Mouse (Mus musculus) spleen, adult 2 months (tissue): ENCODE data around the gene Tom1l1. TPM values are rescaled to one million over a fixed set of nuclear protein-coding genes. Genes with fewer than 3 reads are reported as not detected.
A peak's percentile ranks its signal among the peaks of the same experiment; 100 is the strongest.

Source experiments
- DNase-seq, 2 experiments: peaks; one replicate each; pipeline versions ENCODE4 v3.0.0 to v3.0.0-alpha.2; 2012 to 2021; ENCODE audit warnings: low spot score in 2 of 2, low read depth in 1 of 2
- H3K27ac ChIP-seq: fragments of 200-500 bp; 2 replicates; pipeline ENCODE4 v1.5.1; 2012; ENCODE audit warnings: low read length, inconsistent platforms; ENCODE audit not compliant: insufficient read depth
- H3K27me3 ChIP-seq: fragments of 200-500 bp; 2 replicates; pipeline ENCODE4 v1.6.1; 2012; ENCODE audit warnings: mild to moderate bottlenecking, moderate library complexity, low read length, inconsistent platforms; ENCODE audit not compliant: control insufficient read depth, insufficient read depth
- H3K36me3 ChIP-seq: fragments of 200-500 bp; 2 replicates; pipeline ENCODE4 v1.6.1; 2012; ENCODE audit warnings: mild to moderate bottlenecking, low read length, inconsistent platforms; ENCODE audit not compliant: control insufficient read depth, insufficient read depth
- H3K4me1 ChIP-seq: fragments of 200-500 bp; 2 replicates; pipeline ENCODE4 v1.6.1; 2011; ENCODE audit warnings: inconsistent platforms; ENCODE audit not compliant: control insufficient read depth, insufficient read depth, insufficient read length
- H3K4me3 ChIP-seq: fragments of 200-500 bp; 2 replicates; pipeline ENCODE4 v1.5.1; 2011; ENCODE audit warnings: mild to moderate bottlenecking, inconsistent platforms; ENCODE audit not compliant: insufficient read depth, insufficient read length; ENCODE audit errors: extremely low read depth
- CTCF ChIP-seq: fragments of 200-500 bp; IDR thresholded peaks from 2 replicates; pipeline ENCODE4 v1.5.1; 2011; ENCODE audit warnings: mild to moderate bottlenecking, inconsistent platforms; ENCODE audit not compliant: insufficient read depth, insufficient read length, insufficient replicate concordance; ENCODE audit errors: extremely low read depth
- POLR2A ChIP-seq: fragments of 200-500 bp; IDR thresholded peaks from 2 replicates; pipeline ENCODE4 v1.6.1; 2011; ENCODE audit warnings: low read depth, low read length, inconsistent platforms
- WGBS: fragments of 180-500 bp; shearing (Covaris S2); methylation state at CpG from one replicate; pipeline ENCODE4 v1.1.7; 2018; 5-methylcytosine and 5-hydroxymethylcytosine counted together
- polyA plus RNA-seq: library from polyadenylated mRNA; depleted of rRNA; stranded (reverse); fragments of >200 nt; gene quantifications from 2 replicates; pipeline ENCODE4 v1.2.3, GENCODE M21; 2012

Tom1l1 gene
- polyA plus RNA-seq, 1 experiment: 1.8 TPM

GRCm38 (mm10) chr11:90675479-90676110, 12.6 kb downstream of the Tom1l1 start:
- 14% methylated on average over 5 of the region's 5 CpGs for WGBS
- Histone ChIP-seq H3K36me3 (no peaks in the 10 kb centered on the region), H3K4me3 (peak overlapping the region; percentile 27; the same call in 1 of the 2 replicates), H3K27ac (no peak overlapping the region; the same call in 1 of the 2 replicates), H3K27me3 (no peaks in the 10 kb centered on the region), H3K4me1 (no peaks in the 10 kb centered on the region)
- no peak for TF ChIP-seq CTCF
- TF ChIP-seq POLR2A: no peak
- DNase-seq: no peak

DNA sequence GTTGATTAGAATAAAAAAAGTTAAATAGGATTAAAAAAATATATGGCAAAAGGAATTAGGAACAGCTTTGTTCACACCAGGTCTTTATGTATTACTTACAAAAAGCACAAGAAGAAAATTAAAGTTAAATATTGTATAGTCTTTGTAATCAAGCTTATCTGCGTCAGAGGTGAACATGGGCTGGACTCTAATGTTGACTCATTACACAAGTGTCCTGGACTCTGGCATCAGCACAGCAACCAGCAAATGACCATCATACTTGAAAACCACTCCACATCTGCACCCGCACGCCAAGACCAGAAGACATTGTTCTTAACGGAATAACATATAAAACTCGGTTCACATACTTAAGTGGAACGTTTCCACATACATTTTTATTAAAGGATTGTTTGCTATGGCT, 20.8 kb downstream of the Tom1l1 start:
- H3K36me3 ChIP-seq: no peaks in the 10 kb centered on the region
- no peak overlapping the region for H3K27ac ChIP-seq
- no peak for TF ChIP-seq POLR2A
- no peak for TF ChIP-seq CTCF
- 95% methylated on average over 6 of the region's 6 CpGs for WGBS
- H3K4me1 ChIP-seq: no peaks in the 10 kb centered on the region
- H3K4me3 ChIP-seq: no peak overlapping the region
- no peaks in the 10 kb centered on the region for H3K27me3 ChIP-seq
- no peak for DNase-seq

- Histone ChIP-seq H3K27ac (no peak overlapping the region), H3K36me3 (no peaks in the 10 kb centered on the region), H3K4me1 (no peaks in the 10 kb centered on the region), H3K27me3 (no peaks in the 10 kb centered on the region), H3K4me3 (no peak overlapping the region)
- TF ChIP-seq CTCF (no peak), POLR2A (no peak)
- 82% methylated on average over 4 of the region's 4 CpGs for WGBS
- no peak for DNase-seq
Observed at GRCm38 (mm10) chr11:90666916-90667315, 21.2 kb downstream of the Tom1l1 start.

- no peak overlapping the region for H3K27ac ChIP-seq
- H3K27me3 ChIP-seq: no peaks in the 10 kb centered on the region
- no peak for DNase-seq
- H3K36me3 ChIP-seq: no peaks in the 10 kb centered on the region
- no peaks in the 10 kb centered on the region for H3K4me1 ChIP-seq
- TF ChIP-seq CTCF (no peak), POLR2A (no peak)
- 69% methylated on average over 3 of the region's 3 CpGs for WGBS
- no peak overlapping the region for H3K4me3 ChIP-seq
Observed at GRCm38 (mm10) chr11:90666144-90666757, 21.9 kb downstream of the Tom1l1 start.

- Histone ChIP-seq H3K4me3 (no peak overlapping the region), H3K36me3 (no peaks in the 10 kb centered on the region), H3K27me3 (no peaks in the 10 kb centered on the region), H3K27ac (no peak overlapping the region; the same call in 1 of the 2 replicates), H3K4me1 (no peaks in the 10 kb centered on the region)
- DNase-seq: no peak
- 92% methylated on average over 6 of the region's 6 CpGs for WGBS
- TF ChIP-seq CTCF (no peak), POLR2A (no peak)
Observed at GRCm38 (mm10) chr11:90665161-90665560, 23.0 kb downstream of the Tom1l1 start.

GRCm38 (mm10) chr11:90664345-90664986, 23.7 kb downstream of the Tom1l1 start:
- Histone ChIP-seq H3K27me3 (no peaks in the 10 kb centered on the region), H3K27ac (peak overlapping the region; percentile 51; the same call in 1 of the 2 replicates), H3K36me3 (no peaks in the 10 kb centered on the region), H3K4me1 (no peaks in the 10 kb centered on the region), H3K4me3 (no peak overlapping the region)
- no peak for DNase-seq
- TF ChIP-seq POLR2A (no peak), CTCF (no peak)
- 37% methylated on average over 8 of the region's 8 CpGs for WGBS
